Mouse (Mus musculus): ENCODE measurements around the gene Tfdp1. TPM values are rescaled to one million over a fixed set of nuclear protein-coding genes. Genes with fewer than 3 reads are reported as not detected.
"Not testable (repeated sequence)": the region's sequence is repeated elsewhere in the genome, so short reads cannot be mapped to it uniquely, and the experiment has no call there.

Tfdp1 gene
- 10 to 100 TPM; 37.2 to 40.7 TPM for total RNA-seq (2021)

DNA sequence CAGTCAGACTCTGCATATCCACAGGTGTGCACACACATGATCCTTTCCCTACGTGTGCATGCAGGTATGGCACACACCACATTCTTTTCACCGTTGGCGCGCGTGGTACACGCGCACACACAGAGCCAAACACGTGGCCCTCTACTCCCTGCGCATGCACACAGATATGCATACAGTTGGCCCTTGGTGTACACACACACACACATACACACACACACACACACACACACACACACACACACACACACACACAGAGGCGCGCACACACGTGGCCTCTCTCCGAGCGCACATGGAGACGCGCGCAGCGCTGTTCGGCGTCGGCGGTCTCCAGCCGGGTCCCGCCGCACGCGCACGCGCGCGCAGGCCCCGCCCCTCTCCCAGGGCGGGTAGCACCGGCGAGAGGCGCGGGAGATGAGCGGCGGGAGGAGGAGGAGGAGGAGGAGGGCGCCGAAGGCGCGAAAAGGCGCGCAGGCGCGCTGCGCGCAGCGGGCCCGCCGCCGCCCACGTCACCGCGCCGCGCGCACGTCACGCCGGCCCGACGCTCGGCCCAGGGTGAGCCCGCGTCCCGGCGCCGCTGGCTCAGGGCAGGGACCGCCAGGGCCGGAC, at the start of gene Tfdp1:
Gene Tfdp1 (plus strand): TSS at position 497 of the 606 bp plus-strand sequence.
- DNase-seq (ENCODE audit: low spot score), result peak; percentile 59
- intact Hi-C loops (cut with DNase I), result no loop called here

- intact Hi-C loops (cut with DNase I), result no loop called here
- DNase-seq (ENCODE audit: low spot score), result peak; percentile 33
These were observed 46.2 kb upstream of the Tfdp1 start for GRCm38 (mm10) chr8:13292364-13292763.

GRCm38 (mm10) chr8:13293677-13294470, 44.7 kb upstream of the Tfdp1 start:
- DNase-seq (ENCODE audit: low spot score), result no peak
- intact Hi-C loops (cut with DNase I), result no loop called here

DNA sequence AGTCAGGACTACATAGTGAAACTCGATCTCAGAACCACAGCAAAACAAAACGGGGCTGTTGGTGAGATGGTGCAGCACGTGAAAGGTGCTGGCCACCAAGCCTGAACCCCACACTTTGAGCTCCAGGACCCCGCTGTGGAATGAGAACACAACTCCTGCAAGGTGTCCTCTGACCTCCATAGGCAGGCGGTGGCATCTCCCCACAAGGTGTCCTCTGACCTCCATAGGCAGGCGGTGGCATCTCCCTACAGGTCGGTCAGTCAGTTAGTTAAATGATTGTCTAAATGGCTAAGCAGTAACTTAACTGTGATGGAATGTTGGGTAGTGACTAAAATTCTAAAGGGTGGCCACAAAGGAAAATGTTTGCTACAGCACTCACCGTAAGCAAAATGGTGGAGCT, 39.0 kb upstream of the Tfdp1 start:
- no peak for DNase-seq (ENCODE audit: low spot score)
- intact Hi-C loops (cut with DNase I), result no loop called here

DNA sequence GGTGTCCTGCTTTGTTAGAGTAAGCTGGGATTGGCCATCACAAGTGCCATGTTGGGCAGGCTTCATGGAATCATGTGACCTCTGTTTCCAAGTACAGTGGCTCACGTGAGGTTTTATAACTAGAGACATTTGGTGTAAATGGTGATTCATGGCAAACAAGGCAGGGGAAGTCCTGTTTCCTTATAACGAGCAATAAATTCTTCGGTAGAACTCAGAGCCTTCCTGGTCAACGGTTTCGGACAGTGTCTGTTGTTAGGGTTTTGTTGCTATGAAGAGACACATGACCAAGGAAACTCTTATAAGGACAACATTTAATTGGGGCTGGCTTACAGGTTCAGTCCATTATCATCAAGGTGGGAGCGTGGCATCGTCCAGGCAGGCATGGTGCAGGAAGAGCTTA, 37.5 kb upstream of the Tfdp1 start:
- intact Hi-C loops (cut with DNase I), result no loop called here
- no peak for DNase-seq (ENCODE audit: low spot score)

GRCm38 (mm10) chr8:13305459-13305858, 33.1 kb upstream of the Tfdp1 start:
- intact Hi-C loops (cut with DNase I), result no loop called here
- no peak for DNase-seq (ENCODE audit: low spot score)

- intact Hi-C loops (cut with DNase I), result no loop called here
- DNase-seq (ENCODE audit: low spot score), result no peak
These were observed 32.7 kb upstream of the Tfdp1 start for GRCm38 (mm10) chr8:13305884-13306283.

- intact Hi-C loops (cut with DNase I), result no loop called here
- DNase-seq (ENCODE audit: low spot score), result no peak
These were observed 32.1 kb upstream of the Tfdp1 start for GRCm38 (mm10) chr8:13306309-13306909.

GRCm38 (mm10) chr8:13306916-13307315, 31.6 kb upstream of the Tfdp1 start:
- DNase-seq (ENCODE audit: low spot score), result no peak
- intact Hi-C loops (cut with DNase I), result no loop called here

GRCm38 (mm10) chr8:13314922-13315321, 23.6 kb upstream of the Tfdp1 start:
- intact Hi-C loops (cut with DNase I), result no loop called here
- no peak for DNase-seq (ENCODE audit: low spot score)

- intact Hi-C loops (cut with DNase I), result no loop called here
- DNase-seq (ENCODE audit: low spot score), result no peak
These were observed 21.9 kb upstream of the Tfdp1 start for GRCm38 (mm10) chr8:13316671-13317070.

DNA sequence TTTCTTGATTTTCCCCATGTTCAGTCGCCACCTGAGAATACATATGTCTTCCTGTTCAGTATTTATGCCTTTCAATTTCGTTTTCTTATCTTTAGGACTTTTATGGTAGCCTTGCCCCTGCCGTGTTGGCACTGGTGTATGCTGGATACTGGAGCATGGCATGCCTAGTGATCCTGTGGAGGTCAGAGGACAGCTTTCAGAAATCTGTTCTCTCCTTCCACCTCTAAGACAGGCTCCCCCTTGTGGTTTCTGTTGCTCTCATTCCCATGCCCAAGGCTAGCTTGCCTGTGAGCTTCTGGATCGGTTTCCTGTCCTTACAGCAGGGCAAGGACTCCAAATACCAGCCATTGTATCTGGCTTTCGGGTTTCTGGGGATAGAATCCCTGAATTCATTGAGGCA, 12.0 kb upstream of the Tfdp1 start:
- intact Hi-C loops (cut with DNase I), result no loop called here
- no peak for DNase-seq (ENCODE audit: low spot score)

DNA sequence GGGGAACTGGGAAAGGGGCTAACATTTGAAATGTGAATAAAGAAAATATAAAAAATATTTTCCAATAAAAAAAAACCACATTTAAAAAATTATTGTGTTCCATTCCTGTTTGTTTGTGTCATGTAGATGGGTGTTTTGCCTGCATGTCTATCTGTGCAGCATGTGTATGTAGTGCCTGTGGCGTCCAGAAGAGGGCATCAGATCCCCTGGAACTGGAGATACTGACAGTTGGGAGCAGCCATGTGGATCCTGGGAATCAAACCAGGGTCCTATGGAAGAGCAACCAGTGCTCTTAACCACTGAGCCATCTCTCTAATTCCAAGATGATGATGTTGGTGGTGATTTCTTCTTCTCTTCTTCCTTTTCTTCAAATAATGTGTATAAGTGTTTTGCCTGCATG, 3.9 kb upstream of the Tfdp1 start:
- intact Hi-C loops (cut with DNase I), result no loop called here

DNA sequence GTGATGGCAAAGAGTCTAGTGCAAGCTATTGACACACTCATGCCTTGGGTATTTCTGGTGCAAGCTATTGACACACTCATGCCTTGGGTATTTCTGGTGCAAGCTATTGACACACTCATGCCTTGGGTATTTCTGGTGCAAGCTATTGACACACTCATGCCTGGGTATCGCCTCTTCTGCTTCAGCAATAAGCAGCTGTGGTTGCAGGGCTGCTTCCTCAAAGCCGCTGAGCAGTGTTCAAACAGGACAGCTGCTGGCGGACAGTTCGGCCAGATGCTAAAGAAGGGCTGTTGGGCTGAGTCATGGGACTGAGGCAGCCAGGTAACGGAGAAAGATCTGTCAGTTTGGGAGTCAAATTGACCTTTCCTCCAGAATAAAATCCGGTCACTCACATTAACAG, 1.3 kb upstream of the Tfdp1 start:
- intact Hi-C loops (cut with DNase I); DNase-seq (ENCODE audit: low spot score): not testable (repeated sequence)

More for the DNA sequence above, 3.9 kb upstream of the Tfdp1 start:
- DNase-seq (ENCODE audit: low spot score), result no peak

DNA sequence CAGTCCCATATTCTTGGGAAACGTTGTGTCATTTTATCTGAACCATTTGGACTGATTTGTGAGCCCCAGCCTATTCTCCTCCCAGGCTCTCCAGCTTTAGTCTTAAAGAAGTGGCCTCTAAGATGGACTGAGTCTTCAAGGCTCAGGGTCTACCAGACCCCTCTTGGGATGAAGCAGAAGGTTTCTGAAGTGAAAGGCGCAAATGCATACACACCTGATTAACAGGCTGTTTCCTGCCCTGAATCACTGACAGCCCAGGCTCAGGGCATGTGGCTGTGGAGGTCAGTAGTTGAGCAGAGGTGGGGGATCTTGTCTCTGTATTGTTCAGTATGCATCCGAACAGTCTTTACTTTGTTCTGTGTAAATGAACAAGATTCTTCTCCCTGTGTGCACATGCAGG, 873 bp upstream of the Tfdp1 start:
- intact Hi-C loops (cut with DNase I), result no loop called here
- DNase-seq (ENCODE audit: low spot score), result no peak

DNA sequence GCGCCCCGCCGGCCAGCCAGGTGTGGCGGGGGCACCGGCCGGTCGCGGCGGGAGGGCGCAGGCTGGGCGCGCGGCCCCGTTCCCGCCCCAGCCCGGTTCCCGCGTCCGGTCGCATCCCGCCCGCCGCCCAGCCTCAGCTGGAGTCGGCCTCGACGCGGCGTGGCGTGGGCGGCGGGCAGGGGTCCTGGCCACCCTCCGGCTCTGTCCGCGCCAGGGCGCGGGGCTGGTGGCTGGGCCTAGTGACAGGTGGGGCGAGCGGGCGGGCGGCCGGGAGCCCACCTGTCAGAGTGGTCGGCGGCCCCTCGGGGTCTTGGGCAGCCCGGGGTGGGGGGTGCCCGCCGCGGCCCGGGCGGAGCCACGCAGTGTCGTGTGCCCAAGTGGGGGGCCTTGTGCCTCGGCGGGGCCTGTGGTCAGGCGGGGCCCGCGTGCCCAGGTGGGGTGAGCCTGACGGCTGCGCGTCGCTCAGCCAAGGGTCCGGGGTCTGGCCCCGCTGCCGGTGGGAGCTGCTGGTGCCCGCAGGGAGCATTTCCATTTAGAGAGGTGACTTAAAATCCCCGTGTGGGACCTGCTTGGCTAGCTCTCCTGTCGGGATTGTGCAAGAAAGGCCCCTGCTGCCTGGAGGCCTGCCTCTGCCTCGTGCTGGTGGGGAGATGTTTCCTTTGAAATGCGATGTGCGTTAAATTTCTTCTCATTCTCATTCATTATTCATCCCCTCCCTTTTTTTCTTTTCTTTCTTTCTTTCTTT, 522 bp downstream of the Tfdp1 start:
- intact Hi-C loops (cut with DNase I), result no loop called here
- DNase-seq (ENCODE audit: low spot score), result peak; percentile 7

GRCm38 (mm10) chr8:13339646-13339990, 1.1 kb downstream of the Tfdp1 start:
- no peak for DNase-seq (ENCODE audit: low spot score)
- intact Hi-C loops (cut with DNase I), result no loop called here

DNA sequence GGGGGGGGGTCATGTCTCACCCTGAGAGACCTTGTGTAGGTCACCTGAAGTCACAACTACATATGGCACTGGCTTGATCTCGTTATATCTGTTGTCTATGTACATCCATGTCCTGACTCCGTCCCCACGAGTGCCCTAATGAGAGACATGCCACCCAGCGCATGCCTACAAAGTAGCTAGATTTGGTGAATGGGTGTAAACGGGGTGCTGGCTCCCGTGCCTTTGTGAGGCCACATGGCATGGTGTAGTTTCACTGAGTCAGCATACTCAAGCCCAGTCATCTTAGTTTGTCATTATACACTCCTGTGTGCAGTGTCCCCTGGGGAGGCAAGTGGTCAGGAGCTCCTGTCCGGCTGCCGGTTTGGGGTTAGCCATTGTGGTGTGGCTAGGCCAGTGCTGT, 2.1 kb downstream of the Tfdp1 start:
- intact Hi-C loops (cut with DNase I), result no loop called here
- DNase-seq (ENCODE audit: low spot score), result no peak

- DNase-seq (ENCODE audit: low spot score), result no peak
- intact Hi-C loops (cut with DNase I), result no loop called here
These were observed 3.8 kb downstream of the Tfdp1 start for GRCm38 (mm10) chr8:13342340-13342739.

- intact Hi-C loops (cut with DNase I), result no loop called here
These were observed 4.6 kb downstream of the Tfdp1 start for GRCm38 (mm10) chr8:13343134-13343533.

GRCm38 (mm10) chr8:13350052-13350451, 11.5 kb downstream of the Tfdp1 start:
- no peak for DNase-seq (ENCODE audit: low spot score)
- intact Hi-C loops (cut with DNase I), result no loop called here

More at GRCm38 (mm10) chr8:13343134-13343533, 4.6 kb downstream of the Tfdp1 start:
- DNase-seq (ENCODE audit: low spot score), result no peak
